Mouse (Mus musculus): ENCODE results near the gene Cab39. TPM values are rescaled to one million over a fixed set of nuclear protein-coding genes. Genes with fewer than 3 reads are reported as not detected.

Cab39 gene
- polyA plus RNA-seq, 1 experiment from 2014 or later: 37.3 TPM

DNA sequence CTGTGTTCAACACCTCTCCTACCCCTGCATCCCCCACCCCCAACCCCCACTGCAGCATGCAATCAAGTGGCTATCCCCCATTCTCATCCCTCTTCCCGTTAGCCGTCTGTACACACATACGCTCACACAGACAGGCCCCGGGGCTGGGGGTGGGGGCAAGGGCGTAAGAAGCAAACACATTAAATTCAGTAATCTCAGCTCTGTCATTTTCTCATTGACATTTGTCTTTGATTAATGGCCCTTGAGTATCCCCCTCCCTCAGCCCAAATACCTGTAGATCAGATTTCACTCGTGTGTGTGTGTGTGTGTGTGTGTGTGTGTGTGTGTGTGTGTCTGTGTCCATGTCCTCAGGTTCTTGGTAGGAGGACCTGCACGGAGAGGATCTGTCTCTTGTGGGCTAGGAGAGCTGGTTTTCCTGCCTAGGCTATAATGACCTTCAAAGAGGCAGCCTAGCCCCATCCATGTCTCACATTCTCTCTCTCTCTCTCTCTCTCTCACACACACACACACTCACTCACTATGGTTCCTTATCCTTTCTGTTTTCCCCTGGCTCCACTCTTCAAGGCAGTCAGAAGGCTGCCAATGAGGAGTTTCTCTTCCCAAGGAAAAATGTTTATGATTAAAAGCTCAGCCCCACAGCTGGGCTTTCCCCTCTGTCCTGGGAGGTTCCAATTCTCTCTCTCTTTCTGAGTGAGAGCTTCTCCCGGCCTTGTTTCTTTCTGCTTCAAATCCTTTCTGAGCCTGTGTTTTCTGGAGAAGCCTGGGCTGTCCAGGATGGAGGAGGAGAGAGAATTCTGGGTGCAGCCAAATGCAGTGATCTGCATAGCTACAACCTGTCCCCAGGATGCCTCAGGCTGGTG, 104.9 kb downstream of the Cab39 start:
- Histone ChIP-seq H3K4me1 (ENCODE audit: insufficient read depth, low read depth, low read length) (peaks cover 40% of the 10 kb centered on the region), H3K4me2 (replicated peaks; ENCODE audit: low read depth, low read length) (no peak overlapping the region), H3K9ac (replicated peaks; ENCODE audit: low read depth) (no peak overlapping the region), H3K27ac (ENCODE audit: low read length) (no peak overlapping the region), H3K9me3 (ENCODE audit: low read length) (no peaks in the 10 kb centered on the region), H3K27me3 (replicated peaks; ENCODE audit: insufficient read depth, low read length) (no peaks in the 10 kb centered on the region), H3K4me3 (ENCODE audit: low read depth, low read length) (no peak overlapping the region), H3K36me3 (ENCODE audit: insufficient read depth, low read length) (0 out of 2 replicates have a peak, but pooled peaks cover 1% of the 10 kb centered on the region)
- ATAC-seq (no peak), DNase-seq (ENCODE audit: low spot score) (peak; percentile 40)
- 31% methylated on average over 8 of the region's 8 CpGs for WGBS
- TF ChIP-seq CTCF (IDR thresholded peaks at IDR 0.05) (no peak), EP300 (IDR thresholded peaks at IDR 0.05) (no peak)

GRCm38 (mm10) chr1:85898761-85899387, 105.6 kb downstream of the Cab39 start:
- Histone ChIP-seq H3K4me2 (replicated peaks; ENCODE audit: low read depth, low read length) (no peak overlapping the region), H3K4me3 (ENCODE audit: low read depth, low read length) (no peak overlapping the region), H3K36me3 (ENCODE audit: insufficient read depth, low read length) (0 out of 2 replicates have a peak, but pooled peaks cover 8% of the 10 kb centered on the region), H3K9me3 (ENCODE audit: low read length) (no peaks in the 10 kb centered on the region), H3K27me3 (replicated peaks; ENCODE audit: insufficient read depth, low read length) (no peaks in the 10 kb centered on the region), H3K9ac (replicated peaks; ENCODE audit: low read depth) (no peak overlapping the region), H3K27ac (ENCODE audit: low read length) (no peak overlapping the region), H3K4me1 (ENCODE audit: insufficient read depth, low read depth, low read length) (peaks cover 40% of the 10 kb centered on the region)
- 51% methylated on average over 12 of the region's 12 CpGs for WGBS
- ATAC-seq (no peak), DNase-seq (ENCODE audit: low spot score) (no peak)
- TF ChIP-seq CTCF (IDR thresholded peaks at IDR 0.05): no peak
- TF ChIP-seq EP300 (IDR thresholded peaks at IDR 0.05): no peak

GRCm38 (mm10) chr1:85899388-85899761, 106.1 kb downstream of the Cab39 start:
- H3K36me3 ChIP-seq (ENCODE audit: insufficient read depth, low read length): peaks cover 13% of the 10 kb centered on the region; the same call in 1 of the 2 replicates
- DNase-seq (ENCODE audit: low spot score): no peak
- no peak overlapping the region for H3K27ac ChIP-seq (ENCODE audit: low read length)
- H3K9ac ChIP-seq (replicated peaks; ENCODE audit: low read depth): no peak overlapping the region
- H3K4me3 ChIP-seq (ENCODE audit: low read depth, low read length): no peak overlapping the region
- H3K27me3 ChIP-seq (replicated peaks; ENCODE audit: insufficient read depth, low read length): no peaks in the 10 kb centered on the region
- H3K9me3 ChIP-seq (ENCODE audit: low read length): no peaks in the 10 kb centered on the region
- TF ChIP-seq CTCF (IDR thresholded peaks at IDR 0.05): peak; percentile 42
- no peak for TF ChIP-seq EP300 (IDR thresholded peaks at IDR 0.05)
- ATAC-seq: no peak
- no peak overlapping the region for H3K4me2 ChIP-seq (replicated peaks; ENCODE audit: low read depth, low read length)
- H3K4me1 ChIP-seq (ENCODE audit: insufficient read depth, low read depth, low read length): peaks cover 40% of the 10 kb centered on the region

DNA sequence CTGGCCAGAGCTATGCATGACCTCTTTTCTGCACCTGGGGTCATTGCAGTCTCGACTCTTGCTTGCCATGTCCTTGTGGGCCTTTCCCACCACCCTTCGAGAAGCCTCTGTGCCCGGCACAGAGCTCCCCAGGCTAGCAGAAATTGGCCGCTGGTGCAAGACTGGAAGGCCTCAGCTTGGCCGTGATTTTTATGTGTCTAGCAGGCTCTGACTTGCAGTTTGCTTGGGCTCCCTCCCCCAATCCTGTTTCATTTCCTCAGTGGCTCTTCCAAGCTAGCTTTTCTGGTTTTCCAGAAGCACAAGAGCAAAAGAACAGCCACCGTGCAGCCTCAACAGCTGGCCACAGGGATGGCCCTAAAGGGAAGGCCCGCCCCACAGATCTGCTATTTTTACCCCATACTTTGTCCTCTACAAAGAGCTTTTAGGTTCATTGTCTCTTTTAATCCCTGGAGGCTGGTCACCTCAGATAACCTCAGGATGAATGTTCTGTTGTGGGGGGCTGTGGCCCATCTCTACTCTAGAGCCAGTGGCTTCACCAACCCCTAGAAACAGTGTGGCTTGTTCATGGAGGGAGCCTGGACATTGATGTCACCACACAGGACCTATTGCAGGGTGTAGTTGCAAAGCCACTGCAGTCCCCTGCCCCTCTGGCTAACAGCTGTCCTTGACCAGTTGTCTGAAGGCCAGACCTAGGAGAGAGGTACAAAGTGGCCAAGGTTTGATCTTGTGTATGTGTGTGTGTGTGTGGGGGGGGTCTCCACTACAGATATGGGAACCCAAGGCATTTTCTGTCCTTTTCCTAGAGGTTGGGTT, 107.5 kb downstream of the Cab39 start:
- Histone ChIP-seq H3K4me1 (ENCODE audit: insufficient read depth, low read depth, low read length) (peaks cover 40% of the 10 kb centered on the region), H3K9ac (replicated peaks; ENCODE audit: low read depth) (no peak overlapping the region), H3K4me3 (ENCODE audit: low read depth, low read length) (no peak overlapping the region), H3K9me3 (ENCODE audit: low read length) (no peaks in the 10 kb centered on the region), H3K4me2 (replicated peaks; ENCODE audit: low read depth, low read length) (no peak overlapping the region), H3K27me3 (replicated peaks; ENCODE audit: insufficient read depth, low read length) (no peaks in the 10 kb centered on the region), H3K36me3 (ENCODE audit: insufficient read depth, low read length) (peaks cover 24% of the 10 kb centered on the region), H3K27ac (ENCODE audit: low read length) (no peak overlapping the region)
- ATAC-seq (no peak), DNase-seq (ENCODE audit: low spot score) (no peak)
- TF ChIP-seq EP300 (IDR thresholded peaks at IDR 0.05): no peak
- no peak for TF ChIP-seq CTCF (IDR thresholded peaks at IDR 0.05)
- 52% methylated on average over 7 of the region's 7 CpGs for WGBS

Small RNA genes lying within 50 kb of the gene (microRNA-seq; reads per million reads assigned to microRNA genes)
- not detected for gene Gm25472
- not detected for gene Mir8096

Other genes with a start within 250 kb of the Cab39 start
- not detected in 2 replicates for gene G530012D18Rik, start 217.8 kb upstream of the Cab39 start, polyA plus RNA-seq (2015; fragmentation: Nextera tagmentation; extraction: Ambion mirVana)
- gene Sp110, start 194.6 kb upstream of the Cab39 start, polyA plus RNA-seq (2015; fragmentation: Nextera tagmentation; extraction: Ambion mirVana): 5.8 and 7.2 TPM in 2 replicates
- 6.2 and 7.2 TPM in 2 replicates for gene Sp140, start 193.1 kb upstream of the Cab39 start, polyA plus RNA-seq (2015; fragmentation: Nextera tagmentation; extraction: Ambion mirVana)
- gene Sp100, start 143.5 kb upstream of the Cab39 start, polyA plus RNA-seq (2015; fragmentation: Nextera tagmentation; extraction: Ambion mirVana): 10.2 TPM in 2 replicates
- gene A630001G21Rik, start 14.8 kb upstream of the Cab39 start, polyA plus RNA-seq (2015; fragmentation: Nextera tagmentation; extraction: Ambion mirVana): 1.5 and 1.8 TPM in 2 replicates
- 221 and 244 TPM in 2 replicates for gene Itm2c, start 100.8 kb downstream of the Cab39 start, polyA plus RNA-seq (2015; fragmentation: Nextera tagmentation; extraction: Ambion mirVana)
- gene 4933407L21Rik, start 135.0 kb downstream of the Cab39 start, polyA plus RNA-seq (2015; fragmentation: Nextera tagmentation; extraction: Ambion mirVana): 0.11 and 0.30 TPM in 2 replicates
- 0.14 and 0.26 TPM in 2 replicates for gene Gpr55, start 167.6 kb downstream of the Cab39 start, polyA plus RNA-seq (2015; fragmentation: Nextera tagmentation; extraction: Ambion mirVana)
- gene Spata3, start 223.4 kb downstream of the Cab39 start, polyA plus RNA-seq (2015; fragmentation: Nextera tagmentation; extraction: Ambion mirVana): not detected in 2 replicates

All from lung, postnatal 0 days (tissue).